Mouse (Mus musculus): Measurements from ENCODE around the gene Bpifa1. TPM values are rescaled to one million over a fixed set of nuclear protein-coding genes. Genes with fewer than 3 reads are reported as not detected.
"Not testable (repeated sequence)": the region's sequence is repeated elsewhere in the genome, so short reads cannot be mapped to it uniquely, and the experiment has no call there.

The Bpifa1 gene
- total RNA-seq (2022) = not detected

DNA sequence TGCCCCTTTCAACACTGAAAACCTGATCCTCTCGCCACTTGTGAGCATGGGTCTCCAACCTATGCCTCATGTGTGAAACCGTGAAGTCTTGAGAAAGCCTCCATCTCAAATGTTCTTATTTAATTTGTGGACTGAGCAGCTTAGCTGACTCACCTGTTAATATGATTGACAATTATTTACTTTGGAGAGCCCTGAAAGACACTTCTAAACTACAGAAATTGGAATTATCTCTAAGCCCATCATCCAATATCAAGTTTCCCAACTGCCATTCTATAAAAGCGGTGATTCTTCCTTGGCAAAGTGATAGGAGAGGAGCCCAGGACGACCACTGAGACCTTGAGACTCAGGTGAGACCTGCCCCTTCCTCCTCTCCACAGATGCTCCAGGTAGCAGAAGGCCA, at the start of gene Bpifa1:
TSS of gene Bpifa1 (plus strand) at position 301 of the 400 bp plus-strand sequence.
- DNase-seq (ENCODE audit: low spot score in 2 of 2) = no peak

DNA sequence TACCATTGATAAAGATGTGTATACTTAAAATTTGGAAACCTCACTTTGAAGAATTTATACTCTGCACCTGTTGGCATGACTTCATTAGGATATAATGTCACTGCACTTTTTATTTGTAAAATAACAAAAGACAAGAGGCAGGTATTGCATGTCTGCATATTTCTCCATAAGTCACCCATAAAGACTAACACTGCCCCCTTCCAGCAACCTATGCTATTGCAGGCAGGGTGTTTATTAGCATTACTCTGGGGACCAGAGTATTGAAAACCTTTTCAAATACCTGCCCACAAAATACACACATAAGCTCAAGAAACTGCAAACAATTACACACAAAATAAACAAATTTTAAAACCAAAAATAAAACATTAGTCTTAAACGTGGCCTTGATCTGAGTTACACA, 44.9 kb upstream of the Bpifa1 start:
- no peak for DNase-seq (ENCODE audit: low spot score in 2 of 2)

DNA sequence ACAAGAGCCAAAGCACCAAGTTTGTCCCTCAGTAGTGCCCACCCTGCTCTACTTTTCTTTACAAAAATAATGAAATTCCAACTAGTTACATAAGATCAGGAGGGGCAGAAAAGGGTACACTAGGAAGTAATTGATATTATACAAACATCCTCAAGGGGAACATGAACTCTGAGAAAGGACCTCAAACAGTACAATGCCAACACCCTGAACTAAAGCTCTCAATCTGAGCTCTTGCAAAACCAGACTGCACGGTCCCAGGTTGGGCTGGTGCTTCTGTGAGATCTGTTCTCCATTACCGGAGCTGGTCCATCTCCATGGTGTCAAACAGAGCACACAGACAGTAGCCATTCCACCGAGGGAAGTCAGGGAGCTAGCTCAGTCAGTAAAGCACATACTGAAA, 25.3 kb upstream of the Bpifa1 start:
- no peak for DNase-seq (ENCODE audit: low spot score in 2 of 2)

GRCm38 (mm10) chr2:154130120-154130519, 12.6 kb upstream of the Bpifa1 start, which contains the start of gene Bpifa3:
Gene Bpifa3 (plus strand): TSS chr2:154130336.
- no peak for DNase-seq (ENCODE audit: low spot score in 2 of 2)

- no peak for DNase-seq (ENCODE audit: low spot score in 2 of 2)
Observed at GRCm38 (mm10) chr2:154143735-154144134, 1.1 kb downstream of the Bpifa1 start.

- DNase-seq (ENCODE audit: low spot score in 2 of 2) = no peak
Observed at GRCm38 (mm10) chr2:154147496-154147895, 4.8 kb downstream of the Bpifa1 start.

- DNase-seq (ENCODE audit: low spot score in 2 of 2) = no peak
Observed at GRCm38 (mm10) chr2:154158433-154158832, 15.8 kb downstream of the Bpifa1 start.

DNA sequence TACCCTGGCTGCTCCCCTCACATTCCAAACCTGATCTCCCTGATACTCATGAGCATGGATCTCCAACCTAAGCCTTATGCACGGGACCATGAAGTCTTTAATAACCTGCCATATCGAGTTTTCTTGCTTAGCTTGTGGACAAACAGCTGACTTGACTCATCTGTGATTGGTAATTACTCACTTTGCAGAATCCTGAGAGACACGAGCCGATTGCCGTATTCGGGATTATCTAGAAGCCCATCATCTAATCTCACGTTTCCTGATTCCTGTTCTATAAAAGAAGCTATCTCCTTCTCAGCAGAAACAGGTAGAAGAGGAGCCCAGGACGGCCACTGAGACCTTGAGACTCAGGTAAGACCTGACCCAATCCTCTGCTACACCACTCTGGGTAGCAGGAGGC, 19.6 kb downstream of the Bpifa1 start, which contains the start of gene Bpifa5:
TSS of gene Bpifa5 (plus strand) at position 301 of the 400 bp plus-strand sequence.
- DNase-seq (ENCODE audit: low spot score in 2 of 2) = no peak

GRCm38 (mm10) chr2:154163306-154163705, 20.6 kb downstream of the Bpifa1 start:
- DNase-seq (ENCODE audit: low spot score in 2 of 2) = no peak

DNA sequence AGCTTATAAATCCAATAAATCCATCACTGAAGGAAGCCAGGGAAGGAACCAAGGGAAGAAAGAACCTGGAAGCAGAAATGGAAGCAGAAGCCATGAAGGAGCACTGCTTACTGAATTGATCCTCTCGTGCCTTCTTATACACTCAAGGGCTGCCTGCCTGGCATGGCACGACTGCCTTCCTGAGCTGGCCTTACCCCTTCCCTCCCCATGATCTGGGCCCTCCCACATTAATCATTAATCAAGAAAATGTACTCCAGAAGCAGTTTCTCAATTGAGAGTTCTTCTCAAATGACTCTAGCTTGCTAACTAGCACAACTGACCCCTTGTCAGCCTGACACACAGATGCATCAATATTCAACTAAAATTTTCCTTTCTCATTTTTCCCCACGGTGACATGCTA, 26.5 kb downstream of the Bpifa1 start:
- no peak for DNase-seq (ENCODE audit: low spot score in 2 of 2)

GRCm38 (mm10) chr2:154171621-154172020, 28.9 kb downstream of the Bpifa1 start:
- DNase-seq (ENCODE audit: low spot score in 2 of 2) = no peak

DNA sequence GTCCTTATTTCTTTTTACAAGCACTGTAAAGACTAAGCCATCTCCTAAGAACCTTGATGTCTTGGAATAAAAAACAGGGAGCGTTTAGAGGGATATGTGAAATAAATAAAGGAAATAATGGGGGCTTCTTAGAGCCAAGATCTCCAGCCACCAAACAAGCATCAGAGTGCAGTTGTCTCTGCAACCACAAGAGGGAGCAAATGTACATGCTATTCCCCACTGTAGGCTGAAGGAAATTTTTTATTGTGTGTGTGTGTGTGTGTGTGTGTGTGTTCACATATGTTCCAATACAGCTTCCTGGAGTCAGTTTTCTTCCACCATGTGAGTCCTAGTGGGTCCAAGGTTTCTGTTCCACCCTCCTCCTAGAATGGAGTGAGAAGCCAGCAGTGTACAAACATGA, 30.6 kb downstream of the Bpifa1 start:
- no peak for DNase-seq (ENCODE audit: low spot score in 2 of 2)

DNA sequence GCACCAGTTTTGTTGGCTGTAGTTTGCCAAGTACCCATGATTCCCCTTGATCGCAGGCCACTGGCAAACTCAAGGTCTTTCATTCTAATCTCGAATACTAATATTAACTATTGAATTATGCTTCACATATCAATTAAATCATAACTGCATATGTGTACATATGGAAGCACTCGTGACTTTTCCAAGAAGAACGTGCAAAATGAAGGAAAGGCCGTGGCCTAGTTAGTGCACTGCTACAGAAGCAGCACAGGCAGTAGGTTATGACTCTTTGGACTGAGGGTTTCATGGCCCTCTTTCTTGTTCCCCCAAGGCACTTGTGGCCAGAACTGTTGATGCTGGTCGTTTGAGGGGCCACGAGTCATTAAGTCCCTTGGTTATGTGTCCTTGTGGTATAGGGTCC, 39.2 kb downstream of the Bpifa1 start:
- not testable (repeated sequence) for DNase-seq (ENCODE audit: low spot score in 2 of 2)

GRCm38 (mm10) chr2:154183061-154183460, 40.4 kb downstream of the Bpifa1 start:
- not testable (repeated sequence) for DNase-seq (ENCODE audit: low spot score in 2 of 2)

GRCm38 (mm10) chr2:154185319-154185718, 42.6 kb downstream of the Bpifa1 start:
- no peak for DNase-seq (ENCODE audit: low spot score in 2 of 2)

DNA sequence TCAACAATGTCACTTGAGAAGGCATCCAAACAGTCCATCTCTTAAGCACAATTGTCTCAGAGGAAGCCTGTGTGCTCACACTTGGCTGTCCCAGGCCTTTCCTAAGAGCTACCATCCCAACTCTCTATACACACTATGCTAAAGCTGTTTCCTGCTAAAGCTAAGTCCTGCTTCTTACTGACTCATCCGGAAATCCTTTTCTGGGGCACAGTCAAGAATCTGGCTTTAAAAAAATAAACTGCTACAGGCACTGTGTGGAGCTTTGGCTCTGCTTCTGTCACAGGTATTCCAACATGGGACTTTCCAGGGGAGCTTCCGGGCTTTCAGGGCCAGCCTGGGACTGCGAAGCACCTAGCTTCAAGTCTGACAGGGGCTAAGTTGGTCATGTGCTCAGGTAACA, 43.1 kb downstream of the Bpifa1 start:
- no peak for DNase-seq (ENCODE audit: low spot score in 2 of 2)

DNA sequence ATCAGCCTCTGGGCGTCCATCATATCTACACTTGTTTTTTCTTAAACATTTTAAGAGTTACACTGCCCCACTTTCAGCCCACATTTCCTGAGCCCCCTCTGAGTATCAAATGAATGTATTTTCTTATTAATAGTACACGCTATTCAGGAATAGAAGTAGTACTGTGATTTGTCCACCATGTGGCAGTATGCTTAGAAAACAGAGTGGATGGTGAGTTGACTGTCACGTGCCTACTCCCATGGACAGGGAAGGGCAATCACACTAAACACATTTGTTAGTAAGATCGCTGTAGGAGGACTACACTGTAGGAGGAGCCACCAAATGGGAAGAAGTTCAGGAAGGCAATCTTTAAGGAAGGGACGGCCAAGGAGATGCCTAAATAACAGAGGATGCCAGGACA, 44.8 kb downstream of the Bpifa1 start:
- no peak for DNase-seq (ENCODE audit: low spot score in 2 of 2)

GRCm38 (mm10) chr2:154189877-154190434, 47.3 kb downstream of the Bpifa1 start:
- DNase-seq (ENCODE audit: low spot score in 2 of 2) = no peak

GRCm38 (mm10) chr2:154190546-154191258, 48.0 kb downstream of the Bpifa1 start, which contains the start of gene Bpifb1:
Gene Bpifb1 (plus strand): TSS chr2:154190818.
- DNase-seq (ENCODE audit: low spot score in 2 of 2) = no peak

GRCm38 (mm10) chr2:154192141-154192540, 49.5 kb downstream of the Bpifa1 start:
- DNase-seq (ENCODE audit: low spot score in 2 of 2) = no peak

DNA sequence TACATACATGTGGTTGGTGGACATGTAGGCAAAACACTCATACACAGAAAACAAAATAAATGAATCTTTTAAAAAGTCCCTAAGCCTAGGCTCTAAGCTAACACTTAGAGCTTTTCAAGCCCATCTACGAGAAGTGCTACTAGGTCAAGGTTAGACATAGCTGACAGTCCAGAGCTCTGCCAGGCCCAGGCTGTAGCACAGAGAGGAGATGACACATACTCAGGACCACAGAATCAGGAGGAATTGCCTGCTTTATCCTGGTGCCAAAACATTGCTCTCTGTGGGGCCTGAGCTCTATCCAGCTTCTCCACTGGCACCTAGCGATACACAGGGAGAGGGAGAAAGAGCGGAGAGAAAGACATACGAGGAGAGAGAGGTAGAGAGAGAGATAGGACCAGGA, 50.4 kb downstream of the Bpifa1 start:
- DNase-seq (ENCODE audit: low spot score in 2 of 2) = no peak

DNA sequence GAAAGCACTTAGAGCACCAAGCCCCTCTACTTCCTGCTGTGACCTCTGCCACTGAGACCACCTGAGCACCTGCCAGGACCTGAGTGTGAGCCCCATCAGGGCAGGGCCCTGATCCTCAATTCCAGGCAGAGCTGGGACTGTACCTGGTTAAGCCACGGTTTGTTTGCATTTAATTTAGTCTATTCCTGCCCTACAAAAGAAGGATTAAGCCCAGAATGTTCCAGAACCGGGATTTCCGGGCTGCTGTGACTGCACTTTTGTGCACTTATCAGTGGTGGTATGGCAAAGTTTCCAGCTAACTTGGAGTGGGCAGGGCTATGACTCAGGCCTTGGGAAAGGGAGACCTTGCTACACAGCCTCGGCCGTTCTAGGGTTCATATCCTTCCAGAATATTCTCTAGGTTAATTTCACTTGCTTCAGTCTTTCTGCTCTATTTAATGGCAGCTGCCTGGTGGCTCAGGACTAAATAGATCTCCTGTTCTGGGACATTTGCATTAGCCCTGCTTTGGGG, 51.4 kb downstream of the Bpifa1 start:
- no peak for DNase-seq (ENCODE audit: low spot score in 2 of 2)

DNA sequence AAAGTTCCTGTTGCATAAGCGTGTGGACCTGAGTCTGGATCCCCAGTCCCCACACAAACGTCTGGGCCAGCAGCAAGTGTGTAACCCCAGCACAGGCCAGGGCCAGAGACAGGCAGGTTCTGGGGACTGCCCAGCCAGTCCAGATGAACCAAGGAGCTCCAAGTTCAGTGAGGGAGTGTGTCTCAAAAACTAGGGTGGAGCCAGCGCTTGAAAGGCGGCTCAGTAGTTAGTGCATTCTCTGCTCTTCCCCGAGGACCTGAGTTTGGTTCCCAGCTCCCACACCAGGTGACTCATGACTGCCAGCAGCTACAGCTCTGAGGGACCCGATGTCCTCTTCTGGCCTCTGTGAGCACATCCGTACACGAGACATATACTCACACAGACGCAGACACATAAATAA, 54.4 kb downstream of the Bpifa1 start:
- DNase-seq (ENCODE audit: low spot score in 2 of 2) = no peak
